Mouse (Mus musculus): ENCODE data around the gene Ndufb10. TPM values are rescaled to one million over a fixed set of nuclear protein-coding genes. Genes with fewer than 3 reads are reported as not detected.

The Ndufb10 gene
- total RNA-seq, 1 experiment from 2014 or later: 228 TPM

GRCm38 (mm10) chr17:24717943-24718342 is 6.3 kb downstream of the Ndufb10 start, which contains the start of the genes Rnf151 and Rps2:
Gene Rnf151, minus strand, starts transcription at chr17:24718063.
Gene Rps2, plus strand, starts transcription at chr17:24718116.
- no peak for ATAC-seq (replicated peaks; ENCODE audit: insufficient number of reproducible peaks, low FRiP score, low TSS enrichment, poor library complexity, severe bottlenecking)

- no peak for ATAC-seq (replicated peaks; ENCODE audit: insufficient number of reproducible peaks, low FRiP score, low TSS enrichment, poor library complexity, severe bottlenecking)
These were observed 8.1 kb downstream of the Ndufb10 start for GRCm38 (mm10) chr17:24716166-24716682.

- no peak for ATAC-seq (replicated peaks; ENCODE audit: insufficient number of reproducible peaks, low FRiP score, low TSS enrichment, poor library complexity, severe bottlenecking)
These were observed 8.7 kb downstream of the Ndufb10 start for GRCm38 (mm10) chr17:24715556-24715955.

GRCm38 (mm10) chr17:24708646-24709045 is 15.6 kb downstream of the Ndufb10 start:
- ATAC-seq (replicated peaks; ENCODE audit: insufficient number of reproducible peaks, low FRiP score, low TSS enrichment, poor library complexity, severe bottlenecking): peak; percentile 62

GRCm38 (mm10) chr17:24707801-24708425 is 16.4 kb downstream of the Ndufb10 start:
- ATAC-seq (replicated peaks; ENCODE audit: insufficient number of reproducible peaks, low FRiP score, low TSS enrichment, poor library complexity, severe bottlenecking): no peak

GRCm38 (mm10) chr17:24706982-24707800 is 17.1 kb downstream of the Ndufb10 start, which contains the start of gene Tbl3:
Gene Tbl3, minus strand, starts transcription at chr17:24707660.
- peak; percentile 91 for ATAC-seq (replicated peaks; ENCODE audit: insufficient number of reproducible peaks, low FRiP score, low TSS enrichment, poor library complexity, severe bottlenecking)

GRCm38 (mm10) chr17:24705821-24706220 is 18.5 kb downstream of the Ndufb10 start:
- no peak for ATAC-seq (replicated peaks; ENCODE audit: insufficient number of reproducible peaks, low FRiP score, low TSS enrichment, poor library complexity, severe bottlenecking)

GRCm38 (mm10) chr17:24701251-24701650 is 23.0 kb downstream of the Ndufb10 start:
- ATAC-seq (replicated peaks; ENCODE audit: insufficient number of reproducible peaks, low FRiP score, low TSS enrichment, poor library complexity, severe bottlenecking): no peak

- ATAC-seq (replicated peaks; ENCODE audit: insufficient number of reproducible peaks, low FRiP score, low TSS enrichment, poor library complexity, severe bottlenecking): no peak
These were observed 24.8 kb downstream of the Ndufb10 start for GRCm38 (mm10) chr17:24699473-24699872.

GRCm38 (mm10) chr17:24698715-24699114 is 25.6 kb downstream of the Ndufb10 start:
- ATAC-seq (replicated peaks; ENCODE audit: insufficient number of reproducible peaks, low FRiP score, low TSS enrichment, poor library complexity, severe bottlenecking): no peak

GRCm38 (mm10) chr17:24697985-24698384 is 26.3 kb downstream of the Ndufb10 start:
- ATAC-seq (replicated peaks; ENCODE audit: insufficient number of reproducible peaks, low FRiP score, low TSS enrichment, poor library complexity, severe bottlenecking): no peak

- ATAC-seq (replicated peaks; ENCODE audit: insufficient number of reproducible peaks, low FRiP score, low TSS enrichment, poor library complexity, severe bottlenecking): peak; percentile 41
These were observed 28.1 kb downstream of the Ndufb10 start, which contains the start of the genes Gfer and Noxo1 for GRCm38 (mm10) chr17:24696011-24696697. Gene Gfer, minus strand, starts transcription at chr17:24696156. Gene Noxo1, plus strand, starts transcription at chr17:24696234.

- no peak for ATAC-seq (replicated peaks; ENCODE audit: insufficient number of reproducible peaks, low FRiP score, low TSS enrichment, poor library complexity, severe bottlenecking)
These were observed 28.8 kb downstream of the Ndufb10 start for GRCm38 (mm10) chr17:24695326-24696010.

- ATAC-seq (replicated peaks; ENCODE audit: insufficient number of reproducible peaks, low FRiP score, low TSS enrichment, poor library complexity, severe bottlenecking): no peak
These were observed 31.9 kb downstream of the Ndufb10 start for GRCm38 (mm10) chr17:24692385-24692784.

- ATAC-seq (replicated peaks; ENCODE audit: insufficient number of reproducible peaks, low FRiP score, low TSS enrichment, poor library complexity, severe bottlenecking): no peak
These were observed 34.8 kb downstream of the Ndufb10 start, which contains the start of gene Syngr3 for GRCm38 (mm10) chr17:24689251-24690081. Gene Syngr3, minus strand, starts transcription at chr17:24689955.

- ATAC-seq (replicated peaks; ENCODE audit: insufficient number of reproducible peaks, low FRiP score, low TSS enrichment, poor library complexity, severe bottlenecking): no peak
These were observed 36.7 kb downstream of the Ndufb10 start for GRCm38 (mm10) chr17:24687599-24687998.

- ATAC-seq (replicated peaks; ENCODE audit: insufficient number of reproducible peaks, low FRiP score, low TSS enrichment, poor library complexity, severe bottlenecking): peak; percentile 57; the same call in 1 of the 2 replicates
These were observed 37.1 kb downstream of the Ndufb10 start for GRCm38 (mm10) chr17:24687146-24687595.

Measured in monocyte, adult 5-6 weeks (primary cell).